Mouse (Mus musculus) T-helper 2 cell (primary cell): Measurements from ENCODE around the gene Angptl7.

Experiments
- in situ Hi-C: fragments of 300-600 bp; cut with MboI, MseI; formaldehyde crosslinking; loops from one replicate; pipeline ENCODE4 v1.15.1; 2025; ENCODE audit warnings: high pct_unique_total_duplicates

The Angptl7 gene

GRCm38 (mm10) chr4:148500410-148500867, at the start of gene Angptl7:
TSS of gene Angptl7 (minus strand) at chr4:148500460.
- in situ Hi-C loops, result no loop called here

GRCm38 (mm10) chr4:148549106-148549505, 48.8 kb upstream of the Angptl7 start:
- in situ Hi-C loops, result no loop called here

GRCm38 (mm10) chr4:148535876-148536275, 35.6 kb upstream of the Angptl7 start:
- in situ Hi-C loops, result no loop called here

- in situ Hi-C loops, result no loop called here
Observed at GRCm38 (mm10) chr4:148533613-148534328, 33.5 kb upstream of the Angptl7 start.

GRCm38 (mm10) chr4:148532516-148532915, 32.3 kb upstream of the Angptl7 start:
- in situ Hi-C loops, result no loop called here

GRCm38 (mm10) chr4:148531341-148531740, 31.1 kb upstream of the Angptl7 start:
- in situ Hi-C loops, result no loop called here

GRCm38 (mm10) chr4:148530778-148531177, 30.5 kb upstream of the Angptl7 start:
- in situ Hi-C loops, result no loop called here

- in situ Hi-C loops, result no loop called here
Observed at GRCm38 (mm10) chr4:148530351-148530750, 30.1 kb upstream of the Angptl7 start.

GRCm38 (mm10) chr4:148527158-148527910, 27.1 kb upstream of the Angptl7 start:
- in situ Hi-C loops, result no loop called here

GRCm38 (mm10) chr4:148523538-148523937, 23.3 kb upstream of the Angptl7 start:
- in situ Hi-C loops, result no loop called here

- in situ Hi-C loops, result no loop called here
Observed at GRCm38 (mm10) chr4:148518235-148518795, 18.1 kb upstream of the Angptl7 start.

GRCm38 (mm10) chr4:148517809-148518208, 17.5 kb upstream of the Angptl7 start:
- in situ Hi-C loops, result no loop called here

GRCm38 (mm10) chr4:148515313-148515712, 15.1 kb upstream of the Angptl7 start:
- in situ Hi-C loops, result no loop called here

- in situ Hi-C loops, result no loop called here
Observed at GRCm38 (mm10) chr4:148513021-148513559, 12.8 kb upstream of the Angptl7 start.

- in situ Hi-C loops, result no loop called here
Observed at GRCm38 (mm10) chr4:148511334-148511733, 11.1 kb upstream of the Angptl7 start.

- in situ Hi-C loops, result no loop called here
Observed at GRCm38 (mm10) chr4:148510691-148511090, 10.4 kb upstream of the Angptl7 start.

- in situ Hi-C loops, result no loop called here
Observed at GRCm38 (mm10) chr4:148509450-148510084, 9.3 kb upstream of the Angptl7 start.

- in situ Hi-C loops, result no loop called here
Observed at GRCm38 (mm10) chr4:148508084-148508849, 8.0 kb upstream of the Angptl7 start.

GRCm38 (mm10) chr4:148507585-148507984, 7.3 kb upstream of the Angptl7 start:
- in situ Hi-C loops, result no loop called here

GRCm38 (mm10) chr4:148504497-148504959, 4.3 kb upstream of the Angptl7 start:
- in situ Hi-C loops, result no loop called here
